8 mouse cellular contexts compared by ENCODE assay signal in the genomic region with DNA sequence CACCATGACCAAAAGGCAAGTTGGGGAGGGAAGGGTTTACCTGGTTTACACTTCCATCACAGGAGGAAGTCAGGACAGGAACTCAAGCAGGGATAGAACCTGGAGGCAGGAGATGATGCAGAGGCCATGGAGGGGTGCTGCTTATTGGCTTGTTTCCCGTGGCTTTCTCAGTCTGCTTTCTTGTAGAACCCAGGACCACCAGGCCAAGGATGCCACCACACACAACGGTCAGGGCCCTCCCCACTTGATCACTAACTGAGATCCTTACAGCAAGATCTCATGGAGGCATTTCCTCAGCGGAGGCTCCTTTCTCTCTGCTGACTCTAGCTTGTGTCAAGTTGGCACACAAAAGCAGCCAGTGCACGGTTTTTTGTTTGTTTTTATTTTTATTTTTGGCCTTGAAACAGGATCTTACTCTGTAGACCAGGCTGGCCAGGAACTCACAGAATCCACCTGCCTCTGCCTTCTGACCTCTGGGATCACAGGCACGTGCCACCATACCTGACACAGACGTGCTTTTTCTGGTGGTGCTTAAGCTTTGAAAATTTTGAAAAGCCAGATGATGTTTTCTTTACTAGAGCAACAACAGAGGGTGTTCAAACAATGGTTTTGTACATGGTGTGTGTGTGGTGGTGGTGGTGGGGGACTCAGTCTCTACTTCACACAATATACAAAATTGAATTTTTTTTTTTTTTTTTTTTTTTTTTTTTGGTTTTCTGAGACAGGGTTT. TPM values are rescaled to one million over a fixed set of nuclear protein-coding genes. Genes with fewer than 3 reads are reported as not detected.
DNase-seq lines count a peak whose midpoint lies in the region; ATAC-seq and TF ChIP-seq lines count a peak whose summit lies in the region.

A gene (minus strand): TSS at position 375 of the 730 bp plus-strand sequence.

- 0 out of 2 replicates have a peak, but pooled peaks cover 4% of the 10 kb centered on the region for H3K4me1 ChIP-seq in kidney, postnatal 0 days (replicated peaks; ENCODE audit: insufficient read depth, low read length)
- 0 out of 2 replicates have a peak, but pooled peaks cover 4% of the 10 kb centered on the region for H3K4me1 ChIP-seq in embryonic facial prominence, embryonic 14.5 days (ENCODE audit: control insufficient read depth, insufficient read depth, low read length)
- peaks cover 32% of the 10 kb centered on the region for H3K4me1 ChIP-seq in hindbrain, embryonic 14.5 days (replicated peaks; ENCODE audit: control insufficient read depth, insufficient read depth, low read length)
- H3K4me1 ChIP-seq in liver, postnatal 0 days (ENCODE audit: insufficient read depth): 0 out of 2 replicates have a peak, but pooled peaks cover 5% of the 10 kb centered on the region

- no peak for TF ChIP-seq EP300 in liver, postnatal 0 days (IDR thresholded peaks at IDR 0.05; ENCODE audit: low read depth)

- H3K4me3 ChIP-seq in kidney, postnatal 0 days (replicated peaks; ENCODE audit: low read depth, low read length): peak within 1 kb of the TSS; percentile 64; the same call in 1 of the 2 replicates
- H3K4me3 ChIP-seq in embryonic facial prominence, embryonic 14.5 days (ENCODE audit: low read depth, low read length): peak within 1 kb of the TSS; percentile 68
- peak within 1 kb of the TSS; percentile 79 for H3K4me3 ChIP-seq in hindbrain, embryonic 14.5 days (replicated peaks; ENCODE audit: low read length)
- H3K4me3 ChIP-seq in liver, postnatal 0 days (ENCODE audit: low read depth, low read length): no peak within 1 kb of the TSS

- no peaks in the 10 kb centered on the region for H3K36me3 ChIP-seq in kidney, postnatal 0 days (ENCODE audit: insufficient read depth, low read length)
- no peaks in the 10 kb centered on the region for H3K36me3 ChIP-seq in embryonic facial prominence, embryonic 14.5 days (ENCODE audit: control insufficient read depth, insufficient read depth, low read length)
- H3K36me3 ChIP-seq in hindbrain, embryonic 14.5 days (replicated peaks; ENCODE audit: control insufficient read depth, insufficient read depth): peaks cover 1% of the 10 kb centered on the region
- no peaks in the 10 kb centered on the region; the same call in 1 of the 2 replicates for H3K36me3 ChIP-seq in liver, postnatal 0 days (replicated peaks; ENCODE audit: insufficient read depth, low read length)

- H3K9ac ChIP-seq in kidney, postnatal 0 days (ENCODE audit: low read depth, low read length): no peak within 1 kb of the TSS; the same call in 1 of the 2 replicates
- H3K9ac ChIP-seq in embryonic facial prominence, embryonic 14.5 days (ENCODE audit: low read depth, low read length): no peak within 1 kb of the TSS; the same call in 1 of the 2 replicates
- H3K9ac ChIP-seq in hindbrain, embryonic 14.5 days: peak within 1 kb of the TSS; percentile 85
- H3K9ac ChIP-seq in liver, postnatal 0 days (replicated peaks): no peak within 1 kb of the TSS

- DNase-seq in kidney, postnatal 0 days (ENCODE audit: low spot score): no peak
- no peak for DNase-seq in kidney, adult 11 months
- DNase-seq in embryonic facial prominence, embryonic 14.5 days (ENCODE audit: low spot score): no peak
- no peak for DNase-seq in hindbrain, embryonic 14.5 days (ENCODE audit: low spot score)
- no peak for DNase-seq in liver, postnatal 0 days
- no peak for DNase-seq in c-Kit-positive CD71-positive TER-119-positive erythroid progenitor cells, embryonic 14.5 days (ENCODE audit: low spot score)
- no peak for DNase-seq in testis, postnatal 10 days (ENCODE audit: low spot score)

- no peak for TF ChIP-seq CTCF in kidney, postnatal 0 days (IDR thresholded peaks at IDR 0.05; ENCODE audit: low read depth)
- TF ChIP-seq CTCF in liver, postnatal 0 days (IDR thresholded peaks at IDR 0.05; ENCODE audit: low read depth): no peak

- ATAC-seq in kidney, postnatal 0 days (replicated peaks; ENCODE audit: low FRiP score, low read depth): no peak
- ATAC-seq in embryonic facial prominence, embryonic 14.5 days (ENCODE audit: low read depth): no peak
- no peak for ATAC-seq in hindbrain, embryonic 14.5 days (ENCODE audit: low FRiP score)
- no peak for ATAC-seq in liver, postnatal 0 days
- ATAC-seq in monocyte, adult 5-6 weeks (replicated peaks; ENCODE audit: insufficient number of reproducible peaks, low FRiP score, low TSS enrichment, poor library complexity, severe bottlenecking): no peak

- H3K4me2 ChIP-seq in kidney, postnatal 0 days (ENCODE audit: low read length): peak within 1 kb of the TSS; percentile 80
- peak within 1 kb of the TSS; percentile 93 for H3K4me2 ChIP-seq in embryonic facial prominence, embryonic 14.5 days (ENCODE audit: low read depth, low read length)
- H3K4me2 ChIP-seq in hindbrain, embryonic 14.5 days (replicated peaks): peak within 1 kb of the TSS; percentile 75
- peak within 1 kb of the TSS; percentile 73 for H3K4me2 ChIP-seq in liver, postnatal 0 days (ENCODE audit: low read depth, low read length)

- no peaks in the 10 kb centered on the region for H3K27me3 ChIP-seq in kidney, postnatal 0 days (ENCODE audit: insufficient read depth, low read length)
- H3K27me3 ChIP-seq in embryonic facial prominence, embryonic 14.5 days (replicated peaks; ENCODE audit: control insufficient read depth, insufficient read depth, low read length): no peaks in the 10 kb centered on the region
- no peaks in the 10 kb centered on the region for H3K27me3 ChIP-seq in hindbrain, embryonic 14.5 days (ENCODE audit: control insufficient read depth, insufficient read depth, low read length)
- H3K27me3 ChIP-seq in liver, postnatal 0 days (ENCODE audit: insufficient read depth, low read length): peaks cover 24% of the 10 kb centered on the region

- H3K27ac ChIP-seq in kidney, postnatal 0 days: no peak within 1 kb of the TSS; the same call in 1 of the 2 replicates
- H3K27ac ChIP-seq in embryonic facial prominence, embryonic 14.5 days (replicated peaks; ENCODE audit: low read depth, low read length): no peak within 1 kb of the TSS
- H3K27ac ChIP-seq in hindbrain, embryonic 14.5 days: peak within 1 kb of the TSS; percentile 85
- no peak within 1 kb of the TSS for H3K27ac ChIP-seq in liver, postnatal 0 days (ENCODE audit: low read depth)

- H3K9me3 ChIP-seq in kidney, postnatal 0 days (replicated peaks; ENCODE audit: low read length): no peaks in the 10 kb centered on the region
- no peaks in the 10 kb centered on the region for H3K9me3 ChIP-seq in embryonic facial prominence, embryonic 14.5 days (ENCODE audit: control insufficient read depth, low read length)
- no peaks in the 10 kb centered on the region for H3K9me3 ChIP-seq in hindbrain, embryonic 14.5 days (ENCODE audit: control insufficient read depth, low read length)
- no peaks in the 10 kb centered on the region for H3K9me3 ChIP-seq in liver, postnatal 0 days (ENCODE audit: low read length)

- WGBS in kidney, postnatal 0 days: 74% methylated on average over 6 of the region's 6 CpGs
- 65% methylated on average over 6 of the region's 6 CpGs for WGBS in embryonic facial prominence, embryonic 14.5 days
- WGBS in hindbrain, embryonic 14.5 days: 64% methylated on average over 6 of the region's 6 CpGs
- WGBS in liver, postnatal 0 days (ENCODE audit: insufficient replicate concordance): 66% methylated on average over 6 of the region's 6 CpGs

RNA-seq across cellular contexts. Expression of the gene that starts here (rescaled TPM):
- 3.5 and 4.2 TPM in 2 replicates for polyA plus RNA-seq in kidney, postnatal 0 days (2015; fragmentation: Nextera tagmentation; extraction: Ambion mirVana)
- 6.3 and 6.4 TPM in 2 replicates for polyA plus RNA-seq in embryonic facial prominence, embryonic 14.5 days (2014; fragmentation: Nextera tagmentation; extraction: Ambion mirVana)
- polyA plus RNA-seq in hindbrain, embryonic 14.5 days (2014; fragmentation: Nextera tagmentation; extraction: Ambion mirVana): 53.5 and 57.2 TPM in 2 replicates
- 0.56 and 0.72 TPM in 2 replicates for polyA plus RNA-seq in liver, postnatal 0 days (2015; fragmentation: Nextera tagmentation; extraction: Ambion mirVana)
- total RNA-seq in monocyte, adult 5-6 weeks (2017): not detected in 3 replicates
